ENCODE assay signal across 34 mouse cellular contexts in genomic region chr12:52214837-52215236, GRCm38 (mm10).
"Had no signal": no experiment of that assay in that cellular context is flagged by ENCODE, and none has a peak within 500 bp of the region (broad histone marks: within the 10 kb centered on the region; RNA-seq: fewer than 3 reads in every experiment).

No protein-coding gene starts in this region.

- H3K9me3 ChIP-seq: heart, embryonic 12.5 days; heart, embryonic 13.5 days; heart, embryonic 15.5 days; hindbrain, embryonic 10.5 days; hindbrain, embryonic 12.5 days; hindbrain, embryonic 13.5 days; hindbrain, embryonic 15.5 days; intestine, embryonic 15.5 days; kidney, embryonic 15.5 days had no signal

- H3K9ac ChIP-seq: heart, embryonic 12.5 days; heart, embryonic 13.5 days; heart, embryonic 15.5 days; hindbrain, embryonic 12.5 days; hindbrain, embryonic 13.5 days; hindbrain, embryonic 14.5 days; hindbrain, embryonic 15.5 days; intestine, embryonic 15.5 days; kidney, embryonic 15.5 days had no signal

- H3K27ac ChIP-seq: heart, embryonic 13.5 days; heart, embryonic 15.5 days; hindbrain, embryonic 10.5 days; hindbrain, embryonic 12.5 days; hindbrain, embryonic 13.5 days; hindbrain, embryonic 14.5 days; hindbrain, embryonic 15.5 days; hindbrain, postnatal 0 days; intestine, embryonic 15.5 days; kidney, embryonic 15.5 days; kidney, postnatal 0 days; layer of hippocampus, adult 2 months; left cerebral cortex, adult 2 months had no signal

- H3K4me3 ChIP-seq: heart, embryonic 12.5 days; heart, embryonic 13.5 days; heart, embryonic 15.5 days; hindbrain, embryonic 10.5 days; hindbrain, embryonic 12.5 days; hindbrain, embryonic 13.5 days; hindbrain, embryonic 15.5 days; intestine, embryonic 15.5 days; kidney, embryonic 15.5 days; layer of hippocampus, adult 2 months; left cerebral cortex, adult 2 months had no signal

- DNase-seq: heart, postnatal 10 days; heart, postnatal 14 days; heart, postnatal 36 days; heart, postnatal 4 days; kidney, adult 11 months; kidney, adult 18-20 months; kidney, adult 2 months; kidney, adult 8-10 months; kidney, adult 9 months; kidney, postnatal 10 days; kidney, postnatal 14 days; kidney, postnatal 25 days; kidney, postnatal 36 days; kidney, postnatal 4 days; layer of hippocampus, adult 9-11 months; layer of hippocampus, postnatal 36 days had no signal

- H3K4me1 ChIP-seq: heart, embryonic 12.5 days; heart, embryonic 13.5 days; heart, embryonic 15.5 days; hindbrain, embryonic 10.5 days; hindbrain, embryonic 12.5 days; hindbrain, embryonic 13.5 days; hindbrain, embryonic 15.5 days; intestine, embryonic 15.5 days; kidney, embryonic 15.5 days had no signal

- ATAC-seq: hindbrain, embryonic 16.5 days; hindbrain, postnatal 0 days; inflammation-experienced regulatory T-cells, adult 6 months; intestine, embryonic 15.5 days; intestine, embryonic 16.5 days; intestine, postnatal 0 days had no signal

- H3K36me3 ChIP-seq: heart, embryonic 12.5 days; heart, embryonic 13.5 days; heart, embryonic 15.5 days; hindbrain, embryonic 10.5 days; hindbrain, embryonic 12.5 days; hindbrain, embryonic 13.5 days; hindbrain, embryonic 15.5 days; intestine, embryonic 15.5 days; kidney, embryonic 15.5 days had no signal

- H3K27me3 ChIP-seq: heart, embryonic 12.5 days; heart, embryonic 13.5 days; heart, embryonic 15.5 days; hindbrain, embryonic 12.5 days; hindbrain, embryonic 13.5 days; hindbrain, embryonic 15.5 days; intestine, embryonic 15.5 days; kidney, embryonic 15.5 days had no signal
